Mouse (Mus musculus): Measurements from ENCODE around the gene Npr3.

Npr3 gene

GRCm38 (mm10) chr15:11906571-11907531 is at the start of gene Npr3:
TSS of gene Npr3 (minus strand) at chr15:11907287.
- no peak for DNase-seq

DNA sequence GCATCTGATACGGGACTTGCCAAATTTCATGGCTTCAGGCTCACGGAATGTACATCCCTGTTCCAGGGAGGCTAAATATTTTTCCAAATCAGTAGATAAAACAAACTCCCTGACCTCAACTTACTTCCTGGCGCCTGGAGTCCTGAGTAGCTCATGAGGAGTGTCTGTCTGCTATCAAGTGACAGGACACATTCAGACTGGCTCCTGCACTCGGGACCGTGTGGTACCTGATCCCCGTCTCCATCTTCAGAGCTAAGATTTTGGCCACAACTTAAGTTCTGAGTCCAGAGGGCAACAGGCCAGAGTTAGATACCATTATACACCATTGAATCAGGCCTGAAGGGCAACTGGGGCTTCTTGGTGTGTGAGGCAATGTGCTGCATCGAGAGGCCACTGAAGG is 49.0 kb upstream of the Npr3 start:
- no peak for DNase-seq

DNA sequence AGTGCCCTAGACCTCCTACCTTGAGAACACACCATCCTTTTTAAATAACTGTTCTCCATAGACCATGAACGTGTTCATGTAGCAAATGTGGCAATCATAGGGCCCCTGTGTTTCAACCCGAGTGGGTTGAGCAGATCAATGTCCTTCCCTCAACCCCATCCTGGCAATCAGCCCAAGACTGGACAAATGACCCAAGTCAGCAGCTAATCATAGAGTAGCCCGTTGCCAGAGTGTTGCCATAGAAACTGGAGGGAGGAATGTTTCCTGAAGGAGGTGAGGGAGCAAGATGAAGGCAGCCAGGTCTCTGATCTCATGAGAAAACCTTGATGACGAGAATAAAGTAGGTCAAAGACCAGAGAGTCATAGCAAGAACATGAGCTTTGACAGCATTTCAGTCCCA is 47.1 kb upstream of the Npr3 start:
- no peak for DNase-seq

- no peak for DNase-seq
Measured at GRCm38 (mm10) chr15:11952159-11952558, 45.1 kb upstream of the Npr3 start.

DNA sequence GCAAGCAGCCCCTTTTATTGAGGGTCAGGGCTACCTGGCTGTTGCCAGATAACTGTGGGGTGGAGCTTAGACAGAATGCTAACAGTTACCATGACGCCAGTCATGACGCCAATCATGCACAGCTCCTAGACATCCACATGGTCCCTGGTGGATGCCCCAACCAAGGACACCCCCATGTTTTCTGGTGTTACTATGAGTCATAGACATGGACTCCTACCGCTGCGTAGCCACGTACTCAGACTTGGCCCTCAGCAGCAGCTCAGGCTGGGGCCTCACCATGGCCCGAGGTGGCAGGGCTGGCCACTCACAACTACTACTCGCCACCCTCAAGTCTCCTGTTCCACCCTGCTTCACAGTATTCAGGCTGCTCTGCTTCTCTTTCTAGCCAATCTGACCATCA is 44.1 kb upstream of the Npr3 start:
- no peak for DNase-seq

GRCm38 (mm10) chr15:11950144-11950543 is 43.1 kb upstream of the Npr3 start:
- no peak for DNase-seq

DNA sequence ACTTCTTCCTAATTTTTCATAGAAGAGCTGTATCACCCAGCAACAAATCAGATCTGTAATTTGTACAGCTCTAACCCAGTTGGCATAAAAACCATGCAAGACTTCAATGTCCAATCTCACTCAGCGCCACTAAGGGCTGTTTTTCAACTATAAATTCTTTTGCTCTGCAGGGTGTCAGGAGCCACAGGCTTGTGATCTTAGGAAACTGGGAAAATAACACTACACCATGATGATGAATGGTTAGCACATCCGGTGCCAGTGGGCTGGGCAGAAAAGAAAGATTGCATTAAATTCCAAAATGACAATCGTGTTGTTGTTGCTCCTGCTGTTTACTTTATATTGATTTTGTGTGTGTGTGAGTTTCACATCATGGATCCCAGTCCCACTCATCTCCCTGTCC is 42.4 kb upstream of the Npr3 start:
- no peak for DNase-seq

GRCm38 (mm10) chr15:11940855-11941254 is 33.8 kb upstream of the Npr3 start:
- DNase-seq, result no peak

DNA sequence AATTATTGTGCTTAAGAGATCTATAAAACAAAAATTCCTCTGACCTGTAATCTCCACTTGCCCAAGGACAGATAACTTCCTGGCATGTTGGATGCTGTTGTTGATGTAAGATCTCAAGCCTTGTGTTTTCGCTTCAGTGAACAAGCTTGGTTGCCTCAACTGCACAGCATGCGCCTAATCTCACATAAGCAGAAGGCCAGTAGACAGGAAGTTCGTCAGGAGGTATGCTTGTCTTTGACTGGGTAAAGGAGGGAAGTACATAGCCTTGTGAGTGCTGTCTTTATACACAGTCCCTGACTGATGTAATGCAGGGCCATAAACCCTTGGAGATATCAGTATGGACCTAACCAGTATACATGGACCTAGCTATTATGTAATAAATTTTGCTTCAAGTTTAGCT is 20.7 kb upstream of the Npr3 start:
- DNase-seq, result no peak

GRCm38 (mm10) chr15:11914101-11914500 is 7.0 kb upstream of the Npr3 start:
- no peak for DNase-seq

DNA sequence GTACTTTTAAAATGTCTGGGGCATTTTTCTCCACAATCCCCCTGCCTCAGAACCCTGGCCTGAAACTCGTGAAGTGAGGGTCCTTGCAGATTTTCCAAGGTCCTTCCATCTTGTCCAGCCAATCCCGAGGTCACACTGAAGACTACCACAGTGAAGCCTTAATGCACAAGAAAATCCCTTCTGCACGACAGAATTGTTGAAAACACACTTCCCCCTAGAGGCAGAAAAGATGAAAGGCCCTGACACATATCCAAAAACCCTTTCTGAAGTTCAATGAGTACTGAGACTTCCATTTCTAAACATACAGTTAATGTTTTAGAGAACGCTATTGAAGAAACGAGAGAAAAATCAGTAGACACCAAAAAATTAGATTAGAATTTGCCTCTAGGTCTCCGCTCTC is 2.8 kb upstream of the Npr3 start:
- DNase-seq, result no peak

DNA sequence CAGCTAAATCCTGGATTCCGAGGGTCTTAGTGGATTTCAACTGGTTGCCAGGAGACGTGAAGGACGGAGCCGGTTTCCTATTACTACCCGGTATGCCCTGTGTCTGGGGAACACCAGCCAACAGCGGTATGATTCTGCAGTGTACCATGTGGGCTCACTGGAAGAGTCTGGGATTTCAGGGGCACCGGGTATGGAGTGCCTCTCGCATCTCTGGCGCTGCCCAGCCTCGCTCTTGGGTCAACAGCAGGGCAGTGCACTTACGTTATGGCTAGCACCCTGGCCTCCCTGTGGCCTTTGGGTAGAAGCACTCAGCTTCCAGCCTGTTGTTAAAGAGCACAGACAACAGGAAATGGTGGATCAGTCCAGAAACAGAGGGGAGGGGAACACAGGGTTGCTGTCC is 1.1 kb upstream of the Npr3 start:
- no peak for DNase-seq

- DNase-seq, result no peak
Measured at GRCm38 (mm10) chr15:11906021-11906570, 991 bp downstream of the Npr3 start.

GRCm38 (mm10) chr15:11904848-11905672 is 2.0 kb downstream of the Npr3 start:
- DNase-seq, result no peak

DNA sequence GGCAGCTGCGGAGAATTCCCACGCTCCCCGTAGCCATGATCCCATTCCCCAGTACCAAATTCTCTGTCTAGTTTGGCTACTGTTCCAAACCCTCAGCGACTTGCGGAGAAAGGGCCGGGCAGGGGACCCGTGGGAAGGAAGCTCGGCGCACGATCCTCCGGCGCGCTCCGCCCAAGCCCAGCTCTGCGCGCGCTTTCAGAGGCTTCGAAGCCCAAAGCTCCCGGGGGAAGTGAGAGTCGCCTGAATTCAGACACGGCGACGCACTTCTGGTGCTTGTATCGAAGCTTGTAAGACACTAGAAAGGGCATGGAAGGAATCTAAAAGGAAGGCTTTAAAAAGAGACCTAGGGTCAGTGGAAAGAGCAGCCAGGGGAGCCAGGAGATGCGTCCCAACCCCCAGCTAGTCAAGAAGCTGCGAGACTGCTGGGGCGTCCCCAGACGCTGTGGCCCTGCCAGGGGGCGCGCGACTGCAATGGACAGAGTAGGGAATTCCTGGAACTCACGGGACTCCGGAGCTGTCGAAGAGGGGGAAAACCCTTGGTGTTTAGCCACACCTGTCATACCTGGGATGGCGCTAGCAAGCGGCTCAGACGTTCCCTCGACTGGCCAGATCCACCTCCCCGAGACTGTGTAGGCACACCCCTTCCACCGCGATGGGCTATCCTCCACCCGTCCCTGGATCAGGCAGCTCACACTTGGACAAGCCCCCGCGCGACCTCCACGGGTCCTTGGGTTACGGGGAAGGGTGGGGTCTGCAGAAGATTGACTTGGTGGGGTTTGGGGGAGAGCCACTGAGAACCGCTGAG is 2.8 kb downstream of the Npr3 start:
- no peak for DNase-seq

DNA sequence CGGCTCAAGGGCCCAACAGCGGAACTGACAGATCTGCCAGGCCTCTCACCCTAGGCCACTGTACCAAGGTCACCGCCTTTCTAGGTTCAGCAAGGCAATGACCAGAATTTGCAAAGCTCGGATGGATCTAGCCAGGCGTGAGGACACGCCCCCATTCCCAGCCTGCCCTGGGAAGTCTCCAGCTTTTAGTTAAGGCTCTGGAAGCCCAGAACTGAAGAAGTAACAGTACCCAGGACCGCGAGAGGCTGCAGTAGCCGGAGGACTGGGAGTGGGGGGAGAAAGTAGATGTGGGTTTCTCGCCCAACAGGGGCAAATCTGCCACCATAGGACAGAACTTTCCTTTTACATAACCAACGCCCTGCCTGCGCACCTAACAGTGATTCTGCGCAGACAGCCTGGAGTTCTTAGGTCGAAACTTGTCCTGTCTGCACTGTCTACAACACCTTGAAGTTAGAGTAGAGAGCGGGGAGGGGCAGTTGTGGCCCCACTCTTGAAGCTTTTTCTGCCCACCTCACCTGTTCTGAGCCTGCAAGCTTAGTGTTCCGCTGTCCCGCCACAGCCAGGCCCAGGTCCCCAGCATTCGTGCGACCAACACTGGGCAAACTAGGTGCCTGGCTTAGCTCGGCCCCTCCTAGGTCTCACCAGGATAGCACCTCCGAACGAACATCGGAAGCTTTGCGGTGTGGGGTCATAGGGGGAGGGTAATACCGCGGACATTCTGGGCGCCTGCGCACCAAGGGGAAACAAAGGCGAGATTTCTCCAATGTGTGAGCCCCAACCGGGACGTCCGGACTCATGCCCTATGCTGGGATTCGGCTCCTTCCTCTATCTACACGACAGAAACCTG is 3.7 kb downstream of the Npr3 start:
- no peak for DNase-seq

- DNase-seq, result no peak
Measured at GRCm38 (mm10) chr15:11897617-11898016, 9.5 kb downstream of the Npr3 start.

- DNase-seq, result no peak
Measured at GRCm38 (mm10) chr15:11897162-11897561, 9.9 kb downstream of the Npr3 start.

- no peak for DNase-seq
Measured at GRCm38 (mm10) chr15:11893969-11894368, 13.1 kb downstream of the Npr3 start.

GRCm38 (mm10) chr15:11891395-11891794 is 15.7 kb downstream of the Npr3 start:
- DNase-seq, result no peak

DNA sequence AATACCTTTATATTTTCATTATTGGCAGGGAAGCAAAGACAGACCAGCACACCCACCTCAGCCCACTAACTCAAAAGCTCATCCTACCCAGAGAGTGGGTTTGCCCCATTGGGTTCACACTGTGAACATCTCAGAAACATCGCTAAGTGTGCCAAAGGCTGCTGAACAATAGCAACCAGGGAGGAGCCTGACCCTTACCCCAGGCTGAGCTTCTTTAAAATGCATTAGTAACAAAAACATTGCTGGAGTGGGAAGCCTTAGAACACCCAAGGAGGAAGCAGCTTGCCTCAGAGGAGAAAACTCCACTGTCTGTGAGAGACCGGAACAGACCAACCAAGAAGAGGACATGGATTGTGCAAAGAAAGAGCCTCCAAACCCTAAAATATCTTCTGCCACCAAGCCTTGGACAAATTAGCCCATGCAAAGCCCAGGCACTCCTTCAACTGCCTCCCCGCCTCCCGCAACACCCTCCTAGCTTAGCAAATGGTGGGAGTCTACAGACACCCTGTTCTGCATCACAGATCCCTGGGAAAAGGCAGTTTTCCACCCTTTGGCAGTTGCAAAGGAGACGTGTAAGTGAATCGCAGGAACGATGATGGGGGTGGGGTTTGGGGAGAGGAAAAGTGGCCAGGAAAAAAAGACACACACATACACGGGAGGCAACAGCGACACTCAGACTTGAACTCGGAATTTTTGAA is 24.4 kb downstream of the Npr3 start:
- no peak for DNase-seq
